Mouse (Mus musculus) heart, postnatal 4 days (tissue): ENCODE data around the gene Olfr472. TPM values are rescaled to one million over a fixed set of nuclear protein-coding genes. Genes with fewer than 3 reads are reported as not detected.
"Not testable (repeated sequence)": the region's sequence is repeated elsewhere in the genome, so short reads cannot be mapped to it uniquely, and the experiment has no call there.

Experiments used
- DNase-seq: peaks from one replicate; pipeline ENCODE4 v3.0.0; 2021
- total RNA-seq, 2 experiments: library from RNA; stranded (reverse); gene quantifications; 2 replicates each; pipeline ENCODE4 v1.2.3; 2021

The Olfr472 gene
- under 1 TPM in 1 of 2 experiments, not detected in 1; 0.07 TPM for total RNA-seq

DNA sequence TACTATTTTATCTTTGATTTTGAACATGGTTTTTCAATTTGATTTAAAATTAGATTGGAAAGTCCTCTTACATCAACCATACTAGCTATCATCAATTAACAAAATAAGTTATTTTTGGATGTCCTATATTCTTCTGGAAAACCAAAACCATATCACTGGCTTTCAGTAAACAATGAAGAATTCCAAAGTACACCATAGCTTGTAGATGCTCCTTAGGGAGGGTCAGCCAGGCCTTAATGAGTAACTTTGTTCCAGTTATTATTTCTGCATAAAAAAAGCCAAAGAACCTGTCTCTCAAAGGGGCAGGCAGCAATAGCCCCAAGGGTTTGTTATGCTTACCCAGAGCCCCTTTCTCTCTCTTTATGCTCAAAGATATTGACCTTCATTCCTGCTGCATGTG, at the start of gene Olfr472:
Olfr472 (plus strand) TSS at position 301 of the 400 bp plus-strand sequence.
- DNase-seq, result no peak

DNA sequence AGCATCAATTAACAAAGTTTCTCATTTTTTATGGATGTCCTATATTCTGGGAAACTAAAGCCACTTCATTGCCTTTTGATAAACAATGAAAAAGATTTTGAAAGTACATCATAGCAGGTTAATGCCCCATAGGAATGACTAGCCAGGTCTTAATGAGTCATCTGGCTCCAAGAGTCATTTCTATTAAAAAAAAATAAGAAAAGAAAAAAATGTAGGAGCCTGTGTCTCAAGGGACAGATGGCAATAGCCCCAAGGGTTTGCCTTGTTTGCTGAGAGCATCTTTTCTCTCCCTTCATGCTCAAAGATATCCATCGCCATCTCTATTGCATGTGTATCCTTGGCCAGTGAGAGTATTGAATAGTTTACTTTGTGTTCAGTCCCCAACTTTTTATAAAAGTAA, 32.4 kb downstream of the Olfr472 start, which contains the start of gene Olfr473:
Olfr473 (plus strand) TSS at position 301 of the 400 bp plus-strand sequence.
- no peak for DNase-seq

GRCm38 (mm10) chr7:107952539-107952938, 54.8 kb downstream of the Olfr472 start:
- DNase-seq, result not testable (repeated sequence)

DNA sequence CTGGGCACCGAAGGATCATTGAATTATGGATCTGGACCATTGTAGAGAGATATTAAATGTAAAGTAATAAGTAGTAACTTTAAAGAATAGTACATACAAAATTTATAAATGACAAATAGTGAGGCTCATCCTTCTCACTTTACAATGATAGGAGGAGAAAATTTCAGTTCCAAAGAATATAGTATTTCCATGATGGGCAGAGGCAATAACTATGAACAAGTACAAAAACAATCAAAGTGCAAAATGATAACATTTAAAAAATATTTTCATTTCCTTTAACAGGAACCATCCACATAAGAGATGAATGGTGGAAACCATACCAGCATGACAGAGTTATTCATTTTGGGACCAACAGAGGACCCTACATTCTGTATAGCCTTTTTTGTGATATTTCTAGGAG, 56.6 kb downstream of the Olfr472 start, which contains the start of gene Olfr474:
Olfr474 (plus strand) TSS at position 301 of the 400 bp plus-strand sequence.
- no peak for DNase-seq

Other genes starting within 250 kb of the Olfr472 start
- under 1 TPM in 1 of 2 experiments, not detected in 1; 0.24 TPM for gene Cyb5r2, start 139.9 kb upstream of the Olfr472 start, total RNA-seq
- gene Ovch2, start 96.7 kb upstream of the Olfr472 start, total RNA-seq, result not detected
- gene Olfr467, start 85.6 kb upstream of the Olfr472 start, total RNA-seq, result not detected
- not detected for gene Olfr469, start 72.4 kb upstream of the Olfr472 start, total RNA-seq
- gene Olfr470, start 50.4 kb upstream of the Olfr472 start, total RNA-seq, result not detected
- gene Olfr473, start 32.5 kb downstream of the Olfr472 start, total RNA-seq, result not detected
- not detected for gene Olfr474, start 56.7 kb downstream of the Olfr472 start, total RNA-seq
- not detected for gene Olfr476, start 66.9 kb downstream of the Olfr472 start, total RNA-seq
- gene Olfr477, start 88.8 kb downstream of the Olfr472 start, total RNA-seq, result not detected
- gene Olfr478, start 136.1 kb downstream of the Olfr472 start, total RNA-seq, result not detected
- gene Olfr479, start 152.8 kb downstream of the Olfr472 start, total RNA-seq, result not detected
- gene Olfr480, start 169.4 kb downstream of the Olfr472 start, total RNA-seq, result not detected
- not detected for gene Olfr481, start 182.0 kb downstream of the Olfr472 start, total RNA-seq
- under 1 TPM; 0.67 to 0.83 TPM for gene Olfr482, start 199.7 kb downstream of the Olfr472 start, total RNA-seq
- gene Olfr483, start 202.9 kb downstream of the Olfr472 start, total RNA-seq, result not detected
- not detected for gene Olfr484, start 229.5 kb downstream of the Olfr472 start, total RNA-seq